Mouse (Mus musculus) bone marrow, adult 2 months (tissue): ENCODE results near the gene Lrr1.

Experiments
- CTCF ChIP-seq: fragments of 200-500 bp; IDR thresholded peaks from 2 replicates; pipeline ENCODE4 v1.5.1; 2011; ENCODE audit warnings: low read length, control low read depth; ENCODE audit not compliant: control insufficient read depth, insufficient read depth
- POLR2A ChIP-seq: fragments of 200-500 bp; IDR thresholded peaks from 2 replicates; pipeline ENCODE4 v1.6.1; 2011; ENCODE audit warnings: low read depth, mild to moderate bottlenecking, control low read depth, low read length, borderline replicate concordance; ENCODE audit not compliant: control insufficient read depth

GRCm38 (mm10) chr12:69127170-69127569 lies 41.4 kb upstream of the Lrr1 start:
- no peak for TF ChIP-seq POLR2A
- peak; percentile 70 for TF ChIP-seq CTCF
